Mouse (Mus musculus) spleen, postnatal 10 days (tissue): ENCODE data around the gene Gipr.

Experiments
- DNase-seq, 2 experiments: peaks; one replicate each; pipeline ENCODE4 v3.0.0; 2021 to 2022; ENCODE audit warnings: low spot score in 2 of 2

Gene Gipr

GRCm38 (mm10) chr7:19148875-19149541 is 16.9 kb downstream of the Gipr start, which contains the start of gene Qpctl:
TSS of gene Qpctl (minus strand) at chr7:19149291.
- peak; percentile 91 to 98 for DNase-seq

- no peak for DNase-seq
Observed at GRCm38 (mm10) chr7:19148180-19148874, 17.6 kb downstream of the Gipr start.

GRCm38 (mm10) chr7:19147497-19148045 is 18.4 kb downstream of the Gipr start:
- no peak for DNase-seq

- DNase-seq: no peak
Observed at GRCm38 (mm10) chr7:19146793-19147192, 19.1 kb downstream of the Gipr start.

- DNase-seq: peak in 1 of 2 experiments; percentile 76
Observed at GRCm38 (mm10) chr7:19137380-19137779, 28.5 kb downstream of the Gipr start.

- DNase-seq: no peak
Observed at GRCm38 (mm10) chr7:19136673-19137334, 29.1 kb downstream of the Gipr start.

- DNase-seq: no peak
Observed at GRCm38 (mm10) chr7:19136168-19136567, 29.8 kb downstream of the Gipr start.

GRCm38 (mm10) chr7:19131324-19131848 is 34.5 kb downstream of the Gipr start:
- peak; percentile 74 to 93 for DNase-seq

- DNase-seq: peak in 1 of 2 experiments; percentile 40
Observed at GRCm38 (mm10) chr7:19130657-19131056, 35.3 kb downstream of the Gipr start.

GRCm38 (mm10) chr7:19129396-19129795 is 36.5 kb downstream of the Gipr start:
- no peak for DNase-seq

- no peak for DNase-seq
Observed at GRCm38 (mm10) chr7:19127744-19128143, 38.2 kb downstream of the Gipr start.

- DNase-seq: no peak
Observed at GRCm38 (mm10) chr7:19124713-19125112, 41.2 kb downstream of the Gipr start.

GRCm38 (mm10) chr7:19121686-19122085 is 44.2 kb downstream of the Gipr start:
- DNase-seq: no peak

GRCm38 (mm10) chr7:19119631-19120429 is 46.1 kb downstream of the Gipr start, which contains the start of gene Fbxo46:
TSS of gene Fbxo46 (plus strand) at chr7:19119859.
- DNase-seq: peak; percentile 85 to 93

- DNase-seq: no peak
Observed at GRCm38 (mm10) chr7:19119083-19119482, 46.8 kb downstream of the Gipr start.

GRCm38 (mm10) chr7:19118028-19118771 is 47.7 kb downstream of the Gipr start, which contains the start of gene Gm4969:
TSS of gene Gm4969 (minus strand) at chr7:19118368.
- peak in 1 of 2 experiments; percentile 57 for DNase-seq

GRCm38 (mm10) chr7:19109565-19109964 is 56.4 kb downstream of the Gipr start:
- no peak for DNase-seq

GRCm38 (mm10) chr7:19107436-19107835 is 58.5 kb downstream of the Gipr start:
- DNase-seq: no peak
